Mouse (Mus musculus) liver, adult 2 months (tissue): Measurements from ENCODE around the gene Hspb11. TPM values are rescaled to one million over a fixed set of nuclear protein-coding genes. Genes with fewer than 3 reads are reported as not detected.

Source experiments
- DNase-seq: peaks from one replicate; pipeline ENCODE4 v3.0.0-alpha.2; 2011; ENCODE audit warnings: low read depth, low spot score; ENCODE audit errors: extremely low read depth
- H3K27ac ChIP-seq: fragments of 200-500 bp; replicated peaks from 2 replicates; pipeline ENCODE4 v1.5.1; 2012; ENCODE audit warnings: low read depth, mild to moderate bottlenecking, control low read depth, inconsistent platforms, low read length; ENCODE audit not compliant: insufficient read depth
- H3K27me3 ChIP-seq: fragments of 200-500 bp; 2 replicates; pipeline ENCODE4 v1.6.1; 2012; ENCODE audit warnings: mild to moderate bottlenecking, moderate library complexity, low read length, inconsistent platforms; ENCODE audit not compliant: control insufficient read depth, insufficient read depth
- H3K36me3 ChIP-seq: fragments of 200-500 bp; 2 replicates; pipeline ENCODE4 v1.6.1; 2012; ENCODE audit warnings: low read length, inconsistent platforms; ENCODE audit not compliant: control insufficient read depth, insufficient read depth
- H3K4me1 ChIP-seq: fragments of 200-500 bp; 2 replicates; pipeline ENCODE4 v1.6.1; 2011; ENCODE audit warnings: low read length; ENCODE audit not compliant: control insufficient read depth, insufficient read depth
- H3K4me3 ChIP-seq: fragments of 200-500 bp; 2 replicates; pipeline ENCODE4 v1.5.1; 2011; ENCODE audit warnings: low read depth, mild to moderate bottlenecking, control low read depth, low read length, moderate library complexity; ENCODE audit not compliant: insufficient read depth
- H3K79me2 ChIP-seq: fragments of 200-500 bp; 2 replicates; pipeline ENCODE4 v1.6.1; 2012; ENCODE audit warnings: inconsistent platforms, mild to moderate bottlenecking, low read length, moderate library complexity; ENCODE audit not compliant: control insufficient read depth, insufficient read depth
- H3K9ac ChIP-seq: fragments of 200-500 bp; 2 replicates; pipeline ENCODE4 v1.6.1; 2012; ENCODE audit warnings: low read depth, mild to moderate bottlenecking, control low read depth, inconsistent platforms, low read length
- CTCF ChIP-seq: fragments of 200-500 bp; IDR thresholded peaks from 2 replicates; pipeline ENCODE4 v1.5.1; 2011; ENCODE audit warnings: low read depth, low read length, control low read depth
- POLR2A ChIP-seq: fragments of 200-500 bp; IDR thresholded peaks from 2 replicates; pipeline ENCODE4 v1.6.1; 2011; ENCODE audit warnings: low read length, control low read depth; ENCODE audit not compliant: insufficient read depth; ENCODE audit errors: extremely low read depth
- WGBS: fragments of 180-500 bp; shearing (Covaris S2); methylation state at CpG from one replicate; pipeline ENCODE4 v1.1.7; 2018; 5-methylcytosine and 5-hydroxymethylcytosine counted together
- polyA plus RNA-seq: library from polyadenylated mRNA; depleted of rRNA; stranded (reverse); fragments of >200 nt; gene quantifications from 2 replicates; pipeline ENCODE4 v1.2.3, GENCODE M21; 2012; rRNA removed
- total RNA-seq: library from RNA; depleted of rRNA; stranded (reverse); fragments of >200 nt; gene quantifications from 2 replicates; pipeline ENCODE4 v1.2.3, GENCODE M21; 2014; rRNA removed

Hspb11 gene
- total and polyA plus RNA-seq, 2 experiments: 2.0 to 10.2 TPM

DNA sequence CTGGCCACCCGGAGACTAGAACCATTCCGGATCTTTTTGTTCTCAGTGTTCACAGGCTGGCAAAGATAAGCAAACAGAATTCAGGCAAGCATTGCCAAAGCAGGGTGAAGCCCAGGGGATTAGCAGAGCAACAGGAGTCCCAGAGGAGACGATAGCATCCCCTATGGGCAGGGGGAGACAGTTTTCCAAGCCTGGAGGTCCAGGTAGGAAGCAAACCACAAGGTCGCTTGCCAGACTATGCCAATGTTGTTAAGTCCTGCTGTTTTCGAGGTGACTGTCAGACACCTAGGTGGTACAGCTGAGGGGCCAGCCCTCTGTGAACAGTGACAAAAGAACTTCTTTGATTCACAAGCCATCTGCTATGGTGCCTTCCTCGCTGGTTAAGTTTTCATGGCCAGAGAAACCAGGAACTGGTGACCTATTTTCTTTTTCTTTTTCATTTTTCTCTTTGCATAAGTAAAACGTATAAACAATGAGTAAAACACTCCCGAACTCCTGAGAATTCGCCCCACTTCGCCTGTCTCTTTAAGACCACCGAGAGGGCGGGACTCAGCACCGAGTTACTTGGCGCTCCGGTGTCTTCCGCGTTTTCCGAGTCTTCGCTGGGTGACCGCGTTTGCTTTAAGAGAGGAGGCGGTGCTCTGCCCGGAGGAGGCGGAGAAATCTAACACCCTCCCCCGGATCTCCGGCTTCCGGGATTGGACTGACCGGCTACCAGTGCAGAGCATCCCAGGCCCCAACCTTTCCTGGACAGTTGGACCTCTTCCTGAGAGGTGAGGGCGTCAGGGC lies 60.5 kb downstream of the Hspb11 start, which contains the start of gene Yipf1:
Gene Yipf1 (plus strand): TSS at position 674 of the 789 bp plus-strand sequence.
- Histone ChIP-seq H3K9ac (peak within 1 kb of the TSS; percentile 78), H3K27me3 (no peaks in the 10 kb centered on the region), H3K27ac (peak within 1 kb of the TSS; percentile 79), H3K79me2 (no peaks in the 10 kb centered on the region), H3K4me3 (peak within 1 kb of the TSS; percentile 57), H3K36me3 (0 out of 2 replicates have a peak, but pooled peaks cover under 1% of the 10 kb centered on the region), H3K4me1 (no peaks in the 10 kb centered on the region)
- WGBS: under 1% methylated on average over 29 of the region's 29 CpGs
- TF ChIP-seq CTCF: peak; percentile 51
- peak; percentile 27; the same call in 1 of the 2 replicates for TF ChIP-seq POLR2A
- peak; percentile 84 for DNase-seq

DNA sequence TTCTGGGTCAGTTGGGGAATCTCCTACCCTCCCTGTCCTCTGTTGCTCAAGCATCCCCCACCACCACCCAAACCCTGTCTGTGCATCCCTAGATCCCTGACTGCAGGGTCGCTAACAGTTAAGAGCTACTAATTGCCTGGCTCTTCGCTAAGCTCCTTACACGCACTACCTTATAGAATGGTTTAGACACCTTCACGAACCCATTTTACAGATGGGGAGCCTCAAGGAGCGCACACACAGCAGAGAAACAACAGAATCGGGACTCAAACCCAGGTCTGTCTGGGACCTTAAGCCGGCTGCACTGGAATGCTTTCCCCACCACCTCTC lies 61.0 kb downstream of the Hspb11 start:
- DNase-seq: no peak
- H3K79me2 ChIP-seq: no peaks in the 10 kb centered on the region
- H3K36me3 ChIP-seq: peaks cover 2% of the 10 kb centered on the region; the same call in 1 of the 2 replicates
- H3K27me3 ChIP-seq: no peaks in the 10 kb centered on the region
- 5% methylated on average over 7 of the region's 7 CpGs for WGBS
- H3K27ac ChIP-seq: peak overlapping the region; percentile 56
- H3K9ac ChIP-seq: peak overlapping the region; percentile 78
- H3K4me3 ChIP-seq: peak overlapping the region; percentile 57
- no peaks in the 10 kb centered on the region for H3K4me1 ChIP-seq
- TF ChIP-seq CTCF: no peak
- TF ChIP-seq POLR2A: no peak

DNA sequence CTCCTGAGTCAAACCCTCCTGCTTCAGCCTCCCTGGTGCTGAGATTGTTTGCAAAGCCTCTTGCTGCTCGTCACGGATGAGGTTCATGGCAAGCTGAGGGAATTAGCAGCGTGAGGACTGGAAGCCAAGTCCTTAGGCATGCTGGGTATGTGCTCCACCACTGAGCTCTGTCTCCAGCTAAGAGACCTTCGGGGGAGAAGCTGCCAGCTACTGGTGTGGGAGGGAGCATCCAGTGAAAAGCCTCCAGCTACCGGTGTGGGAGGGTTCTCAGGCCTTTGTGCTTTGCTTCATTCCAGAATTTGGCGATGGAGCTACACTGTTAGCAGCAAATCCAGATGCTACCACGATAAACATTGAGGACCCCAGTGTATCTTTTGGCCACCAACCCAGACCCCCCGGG lies 65.3 kb downstream of the Hspb11 start:
- no peaks in the 10 kb centered on the region for H3K27me3 ChIP-seq
- TF ChIP-seq CTCF: no peak
- TF ChIP-seq POLR2A: no peak
- no peak overlapping the region for H3K27ac ChIP-seq
- no peak overlapping the region for H3K9ac ChIP-seq
- 89% methylated on average over 8 of the region's 8 CpGs for WGBS
- no peak overlapping the region for H3K4me3 ChIP-seq
- H3K79me2 ChIP-seq: no peaks in the 10 kb centered on the region
- peaks cover 19% of the 10 kb centered on the region for H3K36me3 ChIP-seq
- no peak for DNase-seq
- no peaks in the 10 kb centered on the region for H3K4me1 ChIP-seq

GRCm38 (mm10) chr4:107321041-107321440 lies 67.6 kb downstream of the Hspb11 start:
- Histone ChIP-seq H3K9ac (no peak overlapping the region), H3K4me3 (no peak overlapping the region), H3K4me1 (no peaks in the 10 kb centered on the region), H3K27ac (no peak overlapping the region), H3K79me2 (no peaks in the 10 kb centered on the region), H3K27me3 (no peaks in the 10 kb centered on the region), H3K36me3 (peaks cover 25% of the 10 kb centered on the region)
- DNase-seq: no peak
- no peak for TF ChIP-seq CTCF
- no peak for TF ChIP-seq POLR2A
- 95% methylated on average over 2 of the region's 2 CpGs for WGBS

DNA sequence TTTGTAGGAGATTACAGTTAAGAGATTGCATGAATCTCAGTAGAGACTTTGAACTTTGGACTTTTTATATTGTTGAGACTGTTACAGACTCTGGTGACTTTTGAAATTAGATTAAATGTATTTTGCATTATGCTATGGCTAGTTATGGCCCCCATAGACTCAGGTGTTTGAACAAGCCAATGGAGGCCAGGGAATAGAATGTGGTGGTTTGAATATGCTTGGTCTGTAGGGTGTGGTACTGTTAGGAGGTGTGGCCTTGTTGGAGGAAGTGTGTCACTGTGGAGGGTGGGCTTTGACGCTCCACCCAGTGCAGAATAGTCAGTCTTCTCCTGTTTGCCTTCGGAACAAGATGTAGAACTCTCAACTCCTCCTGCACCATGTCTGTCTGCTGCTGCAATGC lies 69.7 kb downstream of the Hspb11 start:
- no peaks in the 10 kb centered on the region for H3K79me2 ChIP-seq
- WGBS: 100% methylated on average over 2 of the region's 2 CpGs
- DNase-seq: no peak
- H3K27ac ChIP-seq: no peak overlapping the region
- TF ChIP-seq CTCF (no peak), POLR2A (no peak)
- H3K27me3 ChIP-seq: no peaks in the 10 kb centered on the region
- no peak overlapping the region for H3K9ac ChIP-seq
- no peak overlapping the region for H3K4me3 ChIP-seq
- no peaks in the 10 kb centered on the region for H3K4me1 ChIP-seq
- H3K36me3 ChIP-seq: peaks cover 25% of the 10 kb centered on the region

DNA sequence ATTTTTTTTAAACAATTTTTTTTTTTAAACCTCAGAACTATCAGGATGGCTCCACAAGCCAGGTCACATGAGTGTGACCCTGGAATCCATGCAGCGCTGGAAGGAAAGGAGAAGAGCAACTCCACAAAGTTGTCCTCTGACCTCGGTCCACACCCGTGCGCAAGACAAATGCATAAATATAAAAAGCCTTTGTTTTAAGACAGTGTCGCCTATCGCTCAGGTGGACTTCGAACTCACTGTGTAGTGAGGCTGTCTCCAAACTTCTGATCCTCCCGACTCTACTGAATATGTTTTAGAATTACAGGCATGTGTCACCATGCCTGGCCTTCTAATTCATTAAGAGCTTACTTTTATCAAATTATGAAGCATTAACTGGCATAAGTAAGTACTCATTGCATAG lies 75.1 kb downstream of the Hspb11 start:
- TF ChIP-seq CTCF: no peak
- no peak for TF ChIP-seq POLR2A
- Histone ChIP-seq H3K4me3 (no peak overlapping the region), H3K27me3 (no peaks in the 10 kb centered on the region), H3K4me1 (peaks cover 1% of the 10 kb centered on the region; the same call in 1 of the 2 replicates), H3K27ac (no peak overlapping the region), H3K79me2 (no peaks in the 10 kb centered on the region), H3K36me3 (peaks cover 11% of the 10 kb centered on the region), H3K9ac (no peak overlapping the region)
- DNase-seq: no peak
- 93% methylated on average over 8 of the region's 8 CpGs for WGBS

Other genes with a start within 250 kb of the Hspb11 start
- gene Mrpl37, start 186.7 kb upstream of the Hspb11 start, total RNA-seq: 16.7 and 20.3 TPM in 2 replicates
- 51.8 and 51.9 TPM in 2 replicates for gene Mrpl37, start 186.7 kb upstream of the Hspb11 start, polyA plus RNA-seq
- gene Cyb5rl, start 186.6 kb upstream of the Hspb11 start, total RNA-seq: 9.3 and 9.8 TPM in 2 replicates
- 10.7 and 11.0 TPM in 2 replicates for gene Cyb5rl, start 186.6 kb upstream of the Hspb11 start, polyA plus RNA-seq
- gene Cdcp2, start 156.7 kb upstream of the Hspb11 start, total RNA-seq: not detected in 2 replicates
- gene Cdcp2, start 156.7 kb upstream of the Hspb11 start, polyA plus RNA-seq: not detected in 2 replicates
- 287 and 344 TPM in 2 replicates for gene Tmem59, start 75.2 kb upstream of the Hspb11 start, total RNA-seq
- 348 and 393 TPM in 2 replicates for gene Tmem59, start 75.2 kb upstream of the Hspb11 start, polyA plus RNA-seq
- gene Tceanc2, start 74.5 kb upstream of the Hspb11 start, total RNA-seq: 5.6 and 6.6 TPM in 2 replicates
- 4.2 and 5.3 TPM in 2 replicates for gene Tceanc2, start 74.5 kb upstream of the Hspb11 start, polyA plus RNA-seq
- gene Ldlrad1, start 44.4 kb upstream of the Hspb11 start, total RNA-seq: not detected in 2 replicates
- 0.11 TPM in 1 of 2 replicates, not detected in the other for gene Ldlrad1, start 44.4 kb upstream of the Hspb11 start, polyA plus RNA-seq
- 8.3 and 11.4 TPM in 2 replicates for gene Lrrc42, start 61 bp upstream of the Hspb11 start, total RNA-seq
- gene Lrrc42, start 61 bp upstream of the Hspb11 start, polyA plus RNA-seq: 6.3 and 6.6 TPM in 2 replicates
- 89.3 and 378 TPM in 2 replicates for gene Dio1, start 53.6 kb downstream of the Hspb11 start, total RNA-seq
- 153 and 184 TPM in 2 replicates for gene Dio1, start 53.6 kb downstream of the Hspb11 start, polyA plus RNA-seq
- 42.2 and 52.3 TPM in 2 replicates for gene Yipf1, start 60.8 kb downstream of the Hspb11 start, total RNA-seq
- 38.0 and 38.7 TPM in 2 replicates for gene Yipf1, start 60.8 kb downstream of the Hspb11 start, polyA plus RNA-seq
- 5.3 and 6.4 TPM in 2 replicates for gene Ndc1, start 114.2 kb downstream of the Hspb11 start, total RNA-seq
- 7.0 and 8.4 TPM in 2 replicates for gene Ndc1, start 114.2 kb downstream of the Hspb11 start, polyA plus RNA-seq
- gene Glis1, start 181.0 kb downstream of the Hspb11 start, total RNA-seq: not detected in 2 replicates
- 0.10 TPM in 1 of 2 replicates, not detected in the other for gene Glis1, start 181.0 kb downstream of the Hspb11 start, polyA plus RNA-seq